Mouse (Mus musculus) midbrain, embryonic 12.5 days (tissue): ENCODE measurements around the gene Lrrc61. TPM values are rescaled to one million over a fixed set of nuclear protein-coding genes. Genes with fewer than 3 reads are reported as not detected.

Experiments used
- polyA plus RNA-seq: library from polyadenylated mRNA; unstranded; fragments of >200 nt; fragmentation: Nextera tagmentation; extraction: Ambion mirVana; gene quantifications from 2 replicates; pipeline ENCODE4 v1.2.1, GENCODE M21; 2016

Gene Lrrc61
- polyA plus RNA-seq, 1 experiment from 2014 or later: 18.1 TPM

Other genes starting within 250 kb of the Lrrc61 start
- gene Krba1, start 159.2 kb upstream of the Lrrc61 start, polyA plus RNA-seq: 26.4 and 27.8 TPM in 2 replicates
- gene Zfp467, start 109.0 kb upstream of the Lrrc61 start, polyA plus RNA-seq: 19.9 and 22.9 TPM in 2 replicates
- gene Sspo, start 106.6 kb upstream of the Lrrc61 start, polyA plus RNA-seq: 0.10 and 0.22 TPM in 2 replicates
- gene Atp6v0e2, start 17.2 kb upstream of the Lrrc61 start, polyA plus RNA-seq: 85.7 and 89.9 TPM in 2 replicates
- 1.7 and 3.1 TPM in 2 replicates for gene Rarres2, start 18.0 kb downstream of the Lrrc61 start, polyA plus RNA-seq
- gene Gm45021, start 34.8 kb downstream of the Lrrc61 start, polyA plus RNA-seq: not detected in 2 replicates
- gene Repin1, start 39.1 kb downstream of the Lrrc61 start, polyA plus RNA-seq: 50.1 and 54.1 TPM in 2 replicates
- gene Gm44965, start 39.1 kb downstream of the Lrrc61 start, polyA plus RNA-seq: 0.65 TPM in 1 of 2 replicates, not detected in the other
- 13.3 and 15.7 TPM in 2 replicates for gene Zfp775, start 47.3 kb downstream of the Lrrc61 start, polyA plus RNA-seq
- 1.4 and 1.5 TPM in 2 replicates for gene AI854703, start 72.0 kb downstream of the Lrrc61 start, polyA plus RNA-seq
- 0.45 and 0.77 TPM in 2 replicates for gene Gimap8, start 92.4 kb downstream of the Lrrc61 start, polyA plus RNA-seq
- 1.7 and 2.6 TPM in 2 replicates for gene Gimap9, start 121.3 kb downstream of the Lrrc61 start, polyA plus RNA-seq
- 2.3 and 3.0 TPM in 2 replicates for gene Gimap4, start 129.8 kb downstream of the Lrrc61 start, polyA plus RNA-seq
- gene Gimap6, start 153.4 kb downstream of the Lrrc61 start, polyA plus RNA-seq: 5.7 and 6.9 TPM in 2 replicates
- not detected in 2 replicates for gene Gm28053, start 163.8 kb downstream of the Lrrc61 start, polyA plus RNA-seq
- gene Gimap7, start 163.8 kb downstream of the Lrrc61 start, polyA plus RNA-seq: not detected in 2 replicates
- 5.0 and 5.5 TPM in 2 replicates for gene Gimap1, start 184.3 kb downstream of the Lrrc61 start, polyA plus RNA-seq
- gene Gimap5, start 191.4 kb downstream of the Lrrc61 start, polyA plus RNA-seq: 0.87 and 0.97 TPM in 2 replicates
- gene Gimap3, start 216.1 kb downstream of the Lrrc61 start, polyA plus RNA-seq: not detected in 2 replicates